Mouse (Mus musculus): Measurements from ENCODE around the gene Slc25a3. TPM values are rescaled to one million over a fixed set of nuclear protein-coding genes. Genes with fewer than 3 reads are reported as not detected.

The Slc25a3 gene
- 555 and 608 TPM in 2 replicates for polyA plus RNA-seq (2014; fragmentation: Nextera tagmentation; extraction: Ambion mirVana)

GRCm38 (mm10) chr10:91123828-91124822, at the start of gene Slc25a3:
Slc25a3 (minus strand) TSS chr10:91124059.
- peak within 1 kb of the TSS; percentile 60 for H3K4me2 ChIP-seq (ENCODE audit: low read length)
- peaks cover 34% of the 10 kb centered on the region for H3K36me3 ChIP-seq (ENCODE audit: control insufficient read depth, insufficient read depth, low read length)
- no peaks in the 10 kb centered on the region for H3K27me3 ChIP-seq (replicated peaks; ENCODE audit: control insufficient read depth, insufficient read depth, low read length)
- H3K27ac ChIP-seq (ENCODE audit: low read depth), result peak within 1 kb of the TSS; percentile 89
- ATAC-seq (replicated peaks; ENCODE audit: low FRiP score, low TSS enrichment, low read depth) (peak; percentile 99), DNase-seq (ENCODE audit: low spot score) (peak; percentile 98)
- H3K4me3 ChIP-seq (ENCODE audit: low read depth, low read length), result peak within 1 kb of the TSS; percentile 98
- WGBS, result 10% methylated on average over 57 of the region's 59 CpGs
- no peaks in the 10 kb centered on the region for H3K9me3 ChIP-seq (ENCODE audit: control insufficient read depth, low read length)
- peak within 1 kb of the TSS; percentile 97 for H3K9ac ChIP-seq (ENCODE audit: low read length)
- peaks cover 12% of the 10 kb centered on the region for H3K4me1 ChIP-seq (replicated peaks; ENCODE audit: control insufficient read depth, insufficient read depth, low read length)

GRCm38 (mm10) chr10:91172329-91173100, 48.7 kb upstream of the Slc25a3 start:
- Histone ChIP-seq H3K36me3 (ENCODE audit: control insufficient read depth, insufficient read depth, low read length) (no peaks in the 10 kb centered on the region), H3K4me2 (ENCODE audit: low read length) (peak overlapping the region; percentile 50), H3K4me1 (replicated peaks; ENCODE audit: control insufficient read depth, insufficient read depth, low read length) (peaks cover 17% of the 10 kb centered on the region), H3K27me3 (replicated peaks; ENCODE audit: control insufficient read depth, insufficient read depth, low read length) (no peaks in the 10 kb centered on the region), H3K9me3 (ENCODE audit: control insufficient read depth, low read length) (no peaks in the 10 kb centered on the region), H3K4me3 (ENCODE audit: low read depth, low read length) (peak overlapping the region; percentile 92), H3K9ac (ENCODE audit: low read length) (peak overlapping the region; percentile 100), H3K27ac (ENCODE audit: low read depth) (peak overlapping the region; percentile 96)
- 76% methylated on average over 14 of the region's 14 CpGs for WGBS
- DNase-seq (ENCODE audit: low spot score) (no peak), ATAC-seq (replicated peaks; ENCODE audit: low FRiP score, low TSS enrichment, low read depth) (no peak)

- WGBS, result under 1% methylated on average over 68 of the region's 68 CpGs
- Histone ChIP-seq H3K27ac (ENCODE audit: low read depth) (peak overlapping the region; percentile 96), H3K27me3 (replicated peaks; ENCODE audit: control insufficient read depth, insufficient read depth, low read length) (no peaks in the 10 kb centered on the region), H3K4me2 (ENCODE audit: low read length) (peak overlapping the region; percentile 69), H3K9me3 (ENCODE audit: control insufficient read depth, low read length) (no peaks in the 10 kb centered on the region), H3K4me1 (replicated peaks; ENCODE audit: control insufficient read depth, insufficient read depth, low read length) (peaks cover 24% of the 10 kb centered on the region), H3K4me3 (ENCODE audit: low read depth, low read length) (peak overlapping the region; percentile 92), H3K9ac (ENCODE audit: low read length) (peak overlapping the region; percentile 100), H3K36me3 (ENCODE audit: control insufficient read depth, insufficient read depth, low read length) (no peaks in the 10 kb centered on the region)
- ATAC-seq (replicated peaks; ENCODE audit: low FRiP score, low TSS enrichment, low read depth) (peak; percentile 97), DNase-seq (ENCODE audit: low spot score) (peak; percentile 97)
These were observed 47.8 kb upstream of the Slc25a3 start for GRCm38 (mm10) chr10:91171455-91172328.

GRCm38 (mm10) chr10:91171041-91171440, 47.2 kb upstream of the Slc25a3 start:
- H3K36me3 ChIP-seq (ENCODE audit: control insufficient read depth, insufficient read depth, low read length), result 0 out of 2 replicates have a peak, but pooled peaks cover under 1% of the 10 kb centered on the region
- H3K9ac ChIP-seq (ENCODE audit: low read length), result peak overlapping the region; percentile 100
- H3K9me3 ChIP-seq (ENCODE audit: control insufficient read depth, low read length), result no peaks in the 10 kb centered on the region
- no peak for DNase-seq (ENCODE audit: low spot score)
- H3K27me3 ChIP-seq (replicated peaks; ENCODE audit: control insufficient read depth, insufficient read depth, low read length), result no peaks in the 10 kb centered on the region
- H3K27ac ChIP-seq (ENCODE audit: low read depth), result peak overlapping the region; percentile 96
- H3K4me2 ChIP-seq (ENCODE audit: low read length), result peak overlapping the region; percentile 69
- ATAC-seq (replicated peaks; ENCODE audit: low FRiP score, low TSS enrichment, low read depth), result peak; percentile 52; the same call in 1 of the 2 replicates
- peak overlapping the region; percentile 92 for H3K4me3 ChIP-seq (ENCODE audit: low read depth, low read length)
- peaks cover 24% of the 10 kb centered on the region for H3K4me1 ChIP-seq (replicated peaks; ENCODE audit: control insufficient read depth, insufficient read depth, low read length)
- WGBS, result under 1% methylated on average over 54 of the region's 59 CpGs

GRCm38 (mm10) chr10:91170143-91170941, 46.5 kb upstream of the Slc25a3 start:
- no peaks in the 10 kb centered on the region for H3K9me3 ChIP-seq (ENCODE audit: control insufficient read depth, low read length)
- H3K36me3 ChIP-seq (ENCODE audit: control insufficient read depth, insufficient read depth, low read length), result peaks cover 8% of the 10 kb centered on the region
- H3K4me3 ChIP-seq (ENCODE audit: low read depth, low read length), result peak overlapping the region; percentile 92
- DNase-seq (ENCODE audit: low spot score) (peak; percentile 93), ATAC-seq (replicated peaks; ENCODE audit: low FRiP score, low TSS enrichment, low read depth) (peak; percentile 39; the same call in 1 of the 2 replicates)
- H3K27me3 ChIP-seq (replicated peaks; ENCODE audit: control insufficient read depth, insufficient read depth, low read length), result no peaks in the 10 kb centered on the region
- H3K4me1 ChIP-seq (replicated peaks; ENCODE audit: control insufficient read depth, insufficient read depth, low read length), result peaks cover 24% of the 10 kb centered on the region
- peak overlapping the region; percentile 96 for H3K27ac ChIP-seq (ENCODE audit: low read depth)
- peak overlapping the region; percentile 69 for H3K4me2 ChIP-seq (ENCODE audit: low read length)
- under 1% methylated on average over 50 of the region's 50 CpGs for WGBS
- peak overlapping the region; percentile 100 for H3K9ac ChIP-seq (ENCODE audit: low read length)

GRCm38 (mm10) chr10:91169414-91170065, 45.7 kb upstream of the Slc25a3 start:
- Histone ChIP-seq H3K36me3 (ENCODE audit: control insufficient read depth, insufficient read depth, low read length) (peaks cover 14% of the 10 kb centered on the region), H3K9me3 (ENCODE audit: control insufficient read depth, low read length) (no peaks in the 10 kb centered on the region), H3K27ac (ENCODE audit: low read depth) (peak overlapping the region; percentile 96; the same call in 1 of the 2 replicates), H3K4me3 (ENCODE audit: low read depth, low read length) (peak overlapping the region; percentile 92), H3K4me2 (ENCODE audit: low read length) (peak overlapping the region; percentile 69), H3K9ac (ENCODE audit: low read length) (peak overlapping the region; percentile 100), H3K27me3 (replicated peaks; ENCODE audit: control insufficient read depth, insufficient read depth, low read length) (no peaks in the 10 kb centered on the region), H3K4me1 (replicated peaks; ENCODE audit: control insufficient read depth, insufficient read depth, low read length) (peaks cover 24% of the 10 kb centered on the region)
- 28% methylated on average over 17 of the region's 17 CpGs for WGBS
- ATAC-seq (replicated peaks; ENCODE audit: low FRiP score, low TSS enrichment, low read depth), result no peak
- DNase-seq (ENCODE audit: low spot score), result peak; percentile 48

- no peak for ATAC-seq (replicated peaks; ENCODE audit: low FRiP score, low TSS enrichment, low read depth)
- Histone ChIP-seq H3K27me3 (replicated peaks; ENCODE audit: control insufficient read depth, insufficient read depth, low read length) (no peaks in the 10 kb centered on the region), H3K4me2 (ENCODE audit: low read length) (peak overlapping the region; percentile 69), H3K27ac (ENCODE audit: low read depth) (peak overlapping the region; percentile 9; the same call in 1 of the 2 replicates), H3K9me3 (ENCODE audit: control insufficient read depth, low read length) (no peaks in the 10 kb centered on the region), H3K36me3 (ENCODE audit: control insufficient read depth, insufficient read depth, low read length) (peaks cover 34% of the 10 kb centered on the region), H3K4me1 (replicated peaks; ENCODE audit: control insufficient read depth, insufficient read depth, low read length) (peaks cover 24% of the 10 kb centered on the region), H3K9ac (ENCODE audit: low read length) (no peak overlapping the region), H3K4me3 (ENCODE audit: low read depth, low read length) (0 out of 2 replicates have a peak overlapping the region, but pooled peaks have one; percentile 9)
- 43% methylated on average over 7 of the region's 7 CpGs for WGBS
- no peak for DNase-seq (ENCODE audit: low spot score)
These were observed 43.5 kb upstream of the Slc25a3 start for GRCm38 (mm10) chr10:91167352-91167751.
